Mouse (Mus musculus) spleen, adult 2 months (tissue): ENCODE results near the gene Cdk17. TPM values are rescaled to one million over a fixed set of nuclear protein-coding genes. Genes with fewer than 3 reads are reported as not detected.
A peak's percentile ranks its signal among the peaks of the same experiment; 100 is the strongest.

Experiments
- DNase-seq, 2 experiments: peaks; one replicate each; pipeline versions ENCODE4 v3.0.0 to v3.0.0-alpha.2; 2012 to 2021; ENCODE audit warnings: low spot score in 2 of 2, low read depth in 1 of 2
- H3K27ac ChIP-seq: fragments of 200-500 bp; 2 replicates; pipeline ENCODE4 v1.5.1; 2012; ENCODE audit warnings: low read length, inconsistent platforms; ENCODE audit not compliant: insufficient read depth
- H3K27me3 ChIP-seq: fragments of 200-500 bp; 2 replicates; pipeline ENCODE4 v1.6.1; 2012; ENCODE audit warnings: mild to moderate bottlenecking, moderate library complexity, low read length, inconsistent platforms; ENCODE audit not compliant: control insufficient read depth, insufficient read depth
- H3K36me3 ChIP-seq: fragments of 200-500 bp; 2 replicates; pipeline ENCODE4 v1.6.1; 2012; ENCODE audit warnings: mild to moderate bottlenecking, low read length, inconsistent platforms; ENCODE audit not compliant: control insufficient read depth, insufficient read depth
- H3K4me1 ChIP-seq: fragments of 200-500 bp; 2 replicates; pipeline ENCODE4 v1.6.1; 2011; ENCODE audit warnings: inconsistent platforms; ENCODE audit not compliant: control insufficient read depth, insufficient read depth, insufficient read length
- H3K4me3 ChIP-seq: fragments of 200-500 bp; 2 replicates; pipeline ENCODE4 v1.5.1; 2011; ENCODE audit warnings: mild to moderate bottlenecking, inconsistent platforms; ENCODE audit not compliant: insufficient read depth, insufficient read length; ENCODE audit errors: extremely low read depth
- CTCF ChIP-seq: fragments of 200-500 bp; IDR thresholded peaks from 2 replicates; pipeline ENCODE4 v1.5.1; 2011; ENCODE audit warnings: mild to moderate bottlenecking, inconsistent platforms; ENCODE audit not compliant: insufficient read depth, insufficient read length, insufficient replicate concordance; ENCODE audit errors: extremely low read depth
- POLR2A ChIP-seq: fragments of 200-500 bp; IDR thresholded peaks from 2 replicates; pipeline ENCODE4 v1.6.1; 2011; ENCODE audit warnings: low read depth, low read length, inconsistent platforms
- WGBS: fragments of 180-500 bp; shearing (Covaris S2); methylation state at CpG from one replicate; pipeline ENCODE4 v1.1.7; 2018; 5-methylcytosine and 5-hydroxymethylcytosine counted together
- polyA plus RNA-seq: library from polyadenylated mRNA; depleted of rRNA; stranded (reverse); fragments of >200 nt; gene quantifications from 2 replicates; pipeline ENCODE4 v1.2.3, GENCODE M21; 2012

The Cdk17 gene
- polyA plus RNA-seq, 1 experiment: 27.3 TPM

DNA sequence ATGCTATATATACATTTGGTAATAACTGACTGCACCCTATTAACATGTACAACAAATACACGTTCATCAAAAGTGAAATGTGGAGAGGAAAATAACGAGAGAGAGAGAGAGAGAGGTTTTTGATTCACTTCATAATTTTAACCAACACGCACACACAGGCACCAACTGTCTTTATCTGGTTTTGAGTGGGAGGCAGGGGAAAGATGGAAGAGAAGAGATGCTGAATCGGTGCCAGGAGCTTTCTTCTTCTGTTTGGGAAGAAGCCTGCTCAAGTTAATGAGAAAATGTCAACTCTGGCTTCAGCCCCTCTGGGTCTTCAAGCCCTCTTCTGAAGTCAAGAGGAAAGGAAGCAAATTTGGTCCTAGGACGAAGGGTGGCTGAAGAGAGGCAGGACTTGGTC lies 40.9 kb upstream of the Cdk17 start:
- no peak for TF ChIP-seq POLR2A
- no peak for TF ChIP-seq CTCF
- WGBS: 65% methylated on average over 5 of the region's 5 CpGs
- H3K27ac ChIP-seq: no peak overlapping the region
- no peak for DNase-seq
- H3K4me3 ChIP-seq: no peak overlapping the region
- no peaks in the 10 kb centered on the region for H3K27me3 ChIP-seq
- H3K4me1 ChIP-seq: peaks cover 5% of the 10 kb centered on the region; the same call in 1 of the 2 replicates
- no peaks in the 10 kb centered on the region for H3K36me3 ChIP-seq

DNA sequence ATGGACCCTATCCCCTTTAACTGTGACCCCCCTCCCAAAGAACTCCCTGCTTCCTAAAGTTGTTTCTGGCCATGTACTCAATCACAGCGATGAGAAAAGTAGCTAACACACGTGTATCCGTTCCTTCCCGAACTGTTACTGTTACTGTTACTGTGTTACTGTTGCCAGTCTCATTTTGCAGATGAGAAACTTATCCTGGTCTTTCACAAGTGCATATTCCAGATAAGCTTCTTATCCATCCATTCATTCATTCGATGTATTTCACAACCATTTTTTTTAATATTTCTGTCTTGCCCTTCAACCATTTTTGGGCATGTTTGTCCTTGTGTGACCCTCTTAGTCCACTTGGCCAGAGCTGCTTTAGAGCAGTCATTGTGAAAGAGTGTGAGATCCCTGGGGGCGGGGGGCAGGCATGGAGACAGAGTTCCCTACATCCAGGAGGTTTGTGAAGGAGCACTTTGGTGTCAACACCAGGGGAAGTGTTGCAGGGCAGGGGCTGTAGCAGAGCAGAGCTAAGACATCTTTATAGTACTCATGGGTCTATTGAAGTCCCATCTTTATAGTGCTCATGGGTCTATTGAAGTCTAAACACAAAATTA lies 39.3 kb upstream of the Cdk17 start:
- Histone ChIP-seq H3K27ac (no peak overlapping the region), H3K4me3 (no peak overlapping the region), H3K27me3 (no peaks in the 10 kb centered on the region), H3K36me3 (no peaks in the 10 kb centered on the region), H3K4me1 (peaks cover 6% of the 10 kb centered on the region)
- 81% methylated on average over 6 of the region's 6 CpGs for WGBS
- TF ChIP-seq POLR2A (no peak), CTCF (no peak)
- no peak for DNase-seq

DNA sequence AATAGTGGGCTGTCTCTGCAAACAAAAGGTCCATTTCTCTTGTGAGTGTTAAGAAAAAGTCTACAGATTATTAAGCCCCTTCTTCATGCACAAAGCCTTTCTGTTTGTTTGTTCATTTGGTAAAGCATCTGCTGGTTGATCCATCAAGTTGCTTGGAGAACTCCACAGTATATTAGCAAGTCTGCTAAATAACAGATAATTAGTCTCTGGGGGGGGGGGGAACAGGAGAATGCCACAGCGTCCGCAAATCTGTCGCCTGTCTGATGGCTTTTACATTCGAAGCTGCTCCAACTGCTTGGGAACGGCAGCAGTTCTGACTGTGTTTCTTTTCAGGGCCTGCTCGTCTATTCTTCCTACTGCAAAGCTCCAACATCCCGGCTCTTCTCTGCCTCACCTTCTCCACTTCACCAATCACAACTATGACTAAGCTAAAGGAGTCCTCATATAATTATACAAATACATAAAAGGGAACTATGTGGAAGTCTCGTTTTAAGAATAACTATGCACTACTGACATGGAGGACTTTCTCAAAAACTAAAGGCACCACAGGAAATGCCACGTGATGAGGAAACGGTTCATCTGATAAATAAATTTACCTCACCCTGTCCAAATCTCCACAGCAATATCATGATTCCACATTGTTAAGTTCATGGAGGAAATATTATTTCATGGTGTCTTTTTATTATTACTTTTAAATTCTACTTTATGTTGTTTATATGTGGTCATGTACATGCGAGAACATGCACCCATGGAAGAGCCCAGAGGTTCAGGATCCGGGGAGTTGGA lies 38.1 kb upstream of the Cdk17 start:
- DNase-seq: no peak
- TF ChIP-seq CTCF (no peak), POLR2A (no peak)
- H3K27me3 ChIP-seq: no peaks in the 10 kb centered on the region
- H3K36me3 ChIP-seq: no peaks in the 10 kb centered on the region
- H3K4me1 ChIP-seq: peaks cover 6% of the 10 kb centered on the region
- no peak overlapping the region for H3K4me3 ChIP-seq
- WGBS: 32% methylated on average over 12 of the region's 12 CpGs
- peak overlapping the region; percentile 41 for H3K27ac ChIP-seq

DNA sequence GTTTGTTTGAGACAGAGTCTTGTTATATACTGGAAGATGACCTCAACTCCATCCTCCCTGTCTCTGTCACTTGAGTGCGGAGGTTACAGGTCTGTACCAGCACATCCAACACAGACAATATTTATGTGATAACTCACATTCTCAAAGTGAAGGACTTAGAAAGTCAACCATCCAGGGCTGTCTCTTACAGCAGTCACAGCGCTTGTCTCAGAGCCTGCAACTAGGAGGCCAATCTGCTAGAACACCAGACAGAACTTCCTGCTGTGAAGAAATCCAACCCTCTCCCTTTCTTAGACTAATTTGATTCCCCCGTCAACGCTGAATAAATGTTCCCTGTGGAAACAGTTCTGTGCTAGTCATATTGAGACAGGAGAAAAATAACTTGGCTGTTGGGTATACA lies 37.4 kb upstream of the Cdk17 start:
- Histone ChIP-seq H3K27ac (peak overlapping the region; percentile 41; the same call in 1 of the 2 replicates), H3K4me3 (no peak overlapping the region), H3K27me3 (no peaks in the 10 kb centered on the region), H3K36me3 (no peaks in the 10 kb centered on the region), H3K4me1 (peaks cover 6% of the 10 kb centered on the region)
- no peak for TF ChIP-seq POLR2A
- no peak for TF ChIP-seq CTCF
- 49% methylated on average over 4 of the region's 4 CpGs for WGBS
- no peak for DNase-seq

DNA sequence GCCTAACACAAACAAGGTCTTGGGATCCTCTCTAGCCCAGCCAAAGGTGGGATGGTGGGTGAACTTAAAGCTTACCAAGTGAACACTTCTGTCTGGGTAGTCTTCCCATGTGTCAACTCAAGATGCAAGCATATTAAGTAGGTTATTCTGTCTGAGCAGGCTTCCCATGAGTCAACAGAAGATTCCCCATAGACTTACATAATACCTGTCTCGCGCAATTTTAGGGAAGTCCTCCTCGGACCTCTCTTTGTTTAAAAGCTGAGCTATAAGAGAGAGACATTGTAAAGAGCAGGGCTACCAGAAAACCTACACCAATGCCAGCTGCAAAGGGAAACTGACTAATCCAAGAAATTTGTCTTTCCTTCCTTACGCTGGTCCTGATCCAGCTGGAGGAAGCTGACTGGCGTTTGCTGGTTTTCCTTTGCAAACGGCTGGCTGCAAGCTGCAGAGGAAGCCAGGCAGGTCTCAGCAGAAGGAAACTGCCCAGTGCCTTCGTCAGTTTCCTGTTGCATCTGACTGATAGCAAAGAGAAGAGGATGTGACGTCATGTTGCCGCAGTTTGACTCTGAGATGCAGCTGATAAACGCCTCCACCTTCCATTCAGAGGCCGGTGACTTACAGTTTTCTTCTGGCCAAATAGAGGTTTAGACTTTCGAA lies 36.6 kb upstream of the Cdk17 start:
- peak; percentile 80 to 89 for DNase-seq
- peak overlapping the region; percentile 53 for H3K4me3 ChIP-seq

DNA sequence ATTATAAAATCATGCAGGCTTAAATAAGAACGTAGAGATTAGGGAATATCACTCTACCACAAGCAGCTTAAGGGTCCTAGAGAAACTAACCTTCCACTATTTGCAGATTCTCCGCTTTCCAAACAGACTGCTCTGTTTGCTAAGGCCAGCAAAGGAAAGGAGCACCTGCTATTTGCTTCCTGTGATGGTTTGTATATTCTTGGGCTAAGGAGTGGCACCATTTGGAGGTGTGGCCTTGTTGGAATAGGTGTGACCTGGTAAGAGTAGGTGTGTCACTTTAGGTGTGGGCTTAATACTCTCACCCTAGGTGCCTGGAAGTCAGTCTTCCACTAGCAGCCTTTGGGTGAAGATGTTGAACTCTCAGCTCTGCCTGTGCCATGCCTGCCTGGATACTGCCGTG lies 34.6 kb upstream of the Cdk17 start:
- H3K4me3 ChIP-seq: no peak overlapping the region
- 86% methylated on average over 3 of the region's 3 CpGs for WGBS
- TF ChIP-seq CTCF: no peak
- no peak for TF ChIP-seq POLR2A
- no peak for DNase-seq
- no peak overlapping the region for H3K27ac ChIP-seq
- H3K27me3 ChIP-seq: no peaks in the 10 kb centered on the region
- H3K4me1 ChIP-seq: peaks cover 6% of the 10 kb centered on the region
- H3K36me3 ChIP-seq: no peaks in the 10 kb centered on the region

More for the DNA sequence above, 36.6 kb upstream of the Cdk17 start:
- Histone ChIP-seq H3K27me3 (no peaks in the 10 kb centered on the region), H3K27ac (peak overlapping the region; percentile 46), H3K4me1 (peaks cover 6% of the 10 kb centered on the region), H3K36me3 (no peaks in the 10 kb centered on the region)
- TF ChIP-seq POLR2A (peak; percentile 47; the same call in 1 of the 2 replicates), CTCF (no peak)
- whole genome bisulfite sequencing: under 1% methylated on average over 12 of the region's 12 CpGs

DNA sequence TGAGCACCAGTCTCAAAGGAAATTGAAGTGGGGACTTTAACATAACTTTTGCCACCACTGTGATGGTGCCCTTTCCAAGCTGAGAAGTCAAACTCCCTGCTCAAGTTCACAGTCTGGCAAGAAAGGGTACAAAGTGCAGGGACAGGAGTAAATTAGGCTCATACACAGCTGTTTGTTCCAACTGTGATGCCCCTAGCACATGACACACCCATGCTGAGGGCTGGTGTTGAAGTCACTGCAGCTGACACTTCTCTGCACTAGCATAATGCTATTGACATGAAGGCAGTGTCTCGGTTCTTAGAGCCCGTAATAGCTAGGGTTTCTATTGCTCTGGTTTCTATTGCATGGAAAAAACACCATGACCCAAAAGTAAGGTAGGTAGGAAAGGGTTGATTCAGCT lies 32.1 kb upstream of the Cdk17 start:
- Histone ChIP-seq H3K4me1 (peaks cover 2% of the 10 kb centered on the region), H3K4me3 (no peak overlapping the region), H3K27ac (no peak overlapping the region), H3K36me3 (no peaks in the 10 kb centered on the region), H3K27me3 (no peaks in the 10 kb centered on the region)
- no peak for TF ChIP-seq POLR2A
- TF ChIP-seq CTCF: no peak
- WGBS: 92% methylated on average over 2 of the region's 2 CpGs
- no peak for DNase-seq
